Mouse (Mus musculus) bone marrow, adult 2 months (tissue): Measurements from ENCODE around the gene Akap2.

Experiments
- CTCF ChIP-seq: fragments of 200-500 bp; IDR thresholded peaks from 2 replicates; pipeline ENCODE4 v1.5.1; 2011; ENCODE audit warnings: low read length, control low read depth; ENCODE audit not compliant: control insufficient read depth, insufficient read depth
- POLR2A ChIP-seq: fragments of 200-500 bp; IDR thresholded peaks from 2 replicates; pipeline ENCODE4 v1.6.1; 2011; ENCODE audit warnings: low read depth, mild to moderate bottlenecking, control low read depth, low read length, borderline replicate concordance; ENCODE audit not compliant: control insufficient read depth

DNA sequence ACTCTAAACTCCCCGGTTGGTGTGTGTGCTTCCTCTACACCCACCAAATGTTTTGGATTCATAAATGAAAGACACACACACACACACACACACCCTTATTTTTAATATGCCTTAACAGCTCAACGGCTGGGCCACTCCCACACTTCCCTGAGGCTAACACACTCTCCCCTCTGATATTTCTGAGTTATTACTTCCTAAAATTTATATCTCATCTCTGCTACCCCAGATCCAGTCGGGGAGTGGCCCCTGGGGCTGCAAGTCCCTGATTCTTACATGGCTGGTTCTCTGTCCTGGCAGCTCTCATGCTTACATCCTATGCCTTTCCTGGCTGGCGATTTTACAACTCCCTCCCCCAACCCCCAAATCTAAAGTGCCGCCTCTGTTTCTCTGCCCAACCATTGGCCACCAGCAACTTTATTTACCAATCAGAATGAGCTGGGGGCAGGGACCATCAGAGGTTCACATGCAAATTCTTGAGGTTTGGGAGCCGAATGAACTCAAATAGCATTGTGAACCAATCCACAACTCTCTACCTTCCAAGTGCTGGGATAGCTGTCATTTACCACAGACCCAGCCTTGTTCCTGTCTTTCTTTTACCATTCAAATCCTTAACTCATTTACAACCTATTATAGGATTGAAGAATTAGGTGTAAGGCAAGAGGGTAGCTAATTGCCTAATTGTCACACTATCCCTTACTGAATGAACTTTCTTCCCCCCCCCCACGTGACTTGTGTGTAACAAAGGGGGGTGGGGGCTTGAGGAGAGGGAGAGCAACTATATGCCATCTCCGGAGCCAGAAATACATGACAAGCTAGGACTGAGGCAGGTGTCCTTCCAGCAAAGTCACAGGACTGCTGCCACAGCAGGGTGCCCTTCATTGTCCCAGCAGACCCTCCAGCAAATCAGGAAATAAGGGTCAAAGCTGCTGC is 202.3 kb downstream of the Akap2 start:
- TF ChIP-seq CTCF (no peak), POLR2A (no peak)
